Mouse (Mus musculus) lung, postnatal 0 days (tissue): ENCODE results near the gene Dcaf6.

Source experiments
- CTCF ChIP-seq: IDR thresholded peaks from 2 replicates; pipeline ENCODE4 v1.5.1; 2016; ENCODE audit warnings: antibody characterized with exemption, mild to moderate bottlenecking
- EP300 ChIP-seq: IDR thresholded peaks from 2 replicates; pipeline ENCODE4 v1.6.1; 2016; ENCODE audit warnings: antibody characterized with exemption, mild to moderate bottlenecking, control low read depth

DNA sequence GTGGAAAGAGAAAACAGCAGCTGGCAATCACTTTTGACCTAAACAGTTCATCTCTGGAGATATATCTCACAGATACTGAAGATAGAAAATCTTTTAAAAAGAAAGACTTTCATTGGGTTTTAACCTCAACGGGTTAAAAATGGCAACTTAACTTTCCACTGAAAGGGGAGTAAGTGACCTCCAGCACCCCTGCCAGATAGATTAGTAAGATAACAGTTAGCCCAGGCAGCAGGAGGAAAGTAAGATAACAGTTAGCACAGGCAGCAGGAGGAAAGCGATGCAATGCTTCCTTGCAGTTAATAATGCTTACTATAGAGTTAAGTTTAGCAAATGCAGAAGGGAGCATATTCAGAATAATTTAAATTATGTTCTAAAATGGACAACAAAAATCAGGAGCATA is 103.9 kb downstream of the Dcaf6 start:
- no peak for TF ChIP-seq CTCF
- no peak for TF ChIP-seq EP300
